ENCODE assay signal across 19 mouse cellular contexts in genomic region chr11:114548658-114549057, GRCm38 (mm10).
DNase-seq lines count a peak whose midpoint lies in the region; ATAC-seq lines count a peak whose summit lies in the region.
"Had no signal": no experiment of that assay in that cellular context is flagged by ENCODE, and none has a peak within 500 bp of the region (broad histone marks: within the 10 kb centered on the region; RNA-seq: fewer than 3 reads in every experiment).

No protein-coding gene starts in this region.

- H3K36me3 ChIP-seq in midbrain, embryonic 14.5 days (ENCODE audit: control insufficient read depth, insufficient read depth, low read length), result no peaks in the 10 kb centered on the region
- H3K36me3 ChIP-seq: embryonic facial prominence, embryonic 12.5 days; forebrain, embryonic 15.5 days; G1E; heart, embryonic 13.5 days; hindbrain, embryonic 13.5 days had no signal

- H3K27ac ChIP-seq in midbrain, embryonic 14.5 days (replicated peaks; ENCODE audit: low read depth, low read length), result no peak overlapping the region
- H3K27ac ChIP-seq: embryonic facial prominence, embryonic 12.5 days; forebrain, embryonic 15.5 days; heart, embryonic 13.5 days; hindbrain, embryonic 13.5 days; hindbrain, postnatal 0 days had no signal

- ATAC-seq in cerebellum, adult (ENCODE audit: insufficient number of reproducible peaks, low FRiP score, low TSS enrichment), result peak; percentile 62
- no peak for ATAC-seq in midbrain, embryonic 14.5 days (ENCODE audit: low FRiP score, low TSS enrichment)
- ATAC-seq: CD4-positive, CD25-positive, alpha-beta regulatory T cell, adult 4 months; forebrain, embryonic 15.5 days; hindbrain, postnatal 0 days had no signal

- no peaks in the 10 kb centered on the region for H3K9me3 ChIP-seq in midbrain, embryonic 14.5 days (ENCODE audit: control insufficient read depth, low read length)
- H3K9me3 ChIP-seq: embryonic facial prominence, embryonic 12.5 days; forebrain, embryonic 15.5 days; heart, embryonic 13.5 days; hindbrain, embryonic 13.5 days had no signal

- no peak overlapping the region for H3K9ac ChIP-seq in midbrain, embryonic 14.5 days (replicated peaks; ENCODE audit: low read length)
- H3K9ac ChIP-seq: embryonic facial prominence, embryonic 12.5 days; forebrain, embryonic 15.5 days; heart, embryonic 13.5 days; hindbrain, embryonic 13.5 days had no signal

- no peaks in the 10 kb centered on the region for H3K27me3 ChIP-seq in midbrain, embryonic 14.5 days (ENCODE audit: control insufficient read depth, insufficient read depth, low read length)
- H3K27me3 ChIP-seq: embryonic facial prominence, embryonic 12.5 days; forebrain, embryonic 15.5 days; heart, embryonic 13.5 days; hindbrain, embryonic 13.5 days had no signal

- WGBS in midbrain, embryonic 14.5 days, result 63% methylated on average over 5 of the region's 5 CpGs

- 0 out of 2 replicates have a peak, but pooled peaks cover 4% of the 10 kb centered on the region for H3K4me1 ChIP-seq in midbrain, embryonic 14.5 days (ENCODE audit: control insufficient read depth, insufficient read depth, low read length)
- H3K4me1 ChIP-seq: embryonic facial prominence, embryonic 12.5 days had no signal

- DNase-seq in cerebellum, postnatal 4 days (ENCODE audit: low spot score in 2 of 2), result no peak
- DNase-seq in cerebellum, adult 11-12 months, result peak; percentile 81
- DNase-seq in cerebellum, adult 9-10 months, result peak; percentile 85
- peak; percentile 62 to 63 for DNase-seq in cerebellum, postnatal 36 days
- no peak for DNase-seq in adrenal gland, postnatal 36 days
- no peak for DNase-seq in midbrain, embryonic 14.5 days
- DNase-seq: adrenal gland, adult 8-10 months; B cell, adult 2 months; gastrocnemius, postnatal 25 days; heart, postnatal 36 days; kidney, adult 11 months had no signal

- H3K4me3 ChIP-seq in midbrain, embryonic 14.5 days (replicated peaks; ENCODE audit: low read depth, low read length), result no peak overlapping the region
- H3K4me3 ChIP-seq: embryonic facial prominence, embryonic 12.5 days; forebrain, embryonic 15.5 days; heart, embryonic 13.5 days; hindbrain, embryonic 13.5 days had no signal

- H3K4me2 ChIP-seq in midbrain, embryonic 14.5 days (ENCODE audit: low read length), result no peak overlapping the region
- H3K4me2 ChIP-seq: embryonic facial prominence, embryonic 12.5 days; forebrain, embryonic 15.5 days; heart, embryonic 13.5 days; hindbrain, embryonic 13.5 days had no signal

Comparison
In these comparisons a context has a peak if more than half of its experiments do, and no peak if none do; other contexts are left out.
1. DNase-seq: peak in cerebellum, adult 11-12 months (single experiment), cerebellum, adult 9-10 months (single experiment) and cerebellum, postnatal 36 days (2 of 2); none in cerebellum, postnatal 4 days (0 of 2), adrenal gland, postnatal 36 days (0 of 2) and midbrain, embryonic 14.5 days (single experiment).